Mouse (Mus musculus) CH12.LX (cell line): ENCODE results near the gene Rabgap1l. TPM values are rescaled to one million over a fixed set of nuclear protein-coding genes. Genes with fewer than 3 reads are reported as not detected.

Source experiments
- DNase-seq: peaks from one replicate; pipeline ENCODE4 v3.0.0-alpha.2; 2013; ENCODE audit errors: extremely low read depth
- H3K27ac ChIP-seq: 2 replicates; pipeline ENCODE4 v1.5.1; 2012; ENCODE audit warnings: low read depth, mild to moderate bottlenecking, control low read depth, moderate library complexity; ENCODE audit not compliant: insufficient read depth
- H3K27me3 ChIP-seq: replicated peaks from 2 replicates; pipeline ENCODE3; 2012; ENCODE audit warnings: inconsistent platforms
- H3K36me3 ChIP-seq, 2 experiments: replicated peaks in 1 of 2; 2 replicates each; pipeline versions ENCODE3 to v1.6.1; 2012; ENCODE audit warnings: inconsistent platforms in 1 of 2, low read length in 1 of 2, mild to moderate bottlenecking in 1 of 2, mixed read lengths in 1 of 2, moderate library complexity in 1 of 2; ENCODE audit not compliant: control insufficient read depth in 1 of 2, insufficient read depth in 1 of 2
- H3K4me1 ChIP-seq, 2 experiments: 2 replicates each; pipeline ENCODE4 v1.6.1; 2012; ENCODE audit warnings: inconsistent platforms in 1 of 2, moderate library complexity in 1 of 2; ENCODE audit not compliant: insufficient read depth in 2 of 2, control insufficient read depth in 1 of 2
- H3K4me2 ChIP-seq: 2 replicates; pipeline ENCODE4 v1.6.1; 2012; ENCODE audit warnings: low read depth, mild to moderate bottlenecking, control low read depth; ENCODE audit not compliant: poor library complexity, insufficient read depth, severe bottlenecking
- H3K4me3 ChIP-seq, 3 experiments: fragments of 150-350 bp in 1 of 3; sonication (generic) in 1 of 3; replicated peaks in 1 of 3; 2 replicates each; pipeline versions ENCODE3 to v1.5.1; 2011 to 2012; ENCODE audit warnings: low read depth in 2 of 3, low read length in 2 of 3, mild to moderate bottlenecking in 2 of 3, moderate library complexity in 2 of 3, control low read depth in 1 of 3, improper control_type of control experiment in 1 of 3, inconsistent platforms in 1 of 3, mixed read lengths in 1 of 3; ENCODE audit not compliant: poor library complexity in 1 of 3
- H3K79me2 ChIP-seq: replicated peaks from 2 replicates; pipeline ENCODE4 v1.6.1; 2012; ENCODE audit warnings: mild to moderate bottlenecking, moderate library complexity; ENCODE audit not compliant: control insufficient read depth, poor library complexity, insufficient read depth, severe bottlenecking; ENCODE audit errors: extremely low read depth
- H3K9ac ChIP-seq: 2 replicates; pipeline ENCODE4 v1.6.1; 2012; ENCODE audit warnings: low read depth, mild to moderate bottlenecking, control low read depth, moderate library complexity; ENCODE audit not compliant: insufficient read depth
- H3K9me3 ChIP-seq: replicated peaks from 2 replicates; pipeline ENCODE3; 2012; ENCODE audit warnings: low read length, inconsistent platforms, mixed read lengths
- BHLHE40 ChIP-seq: IDR thresholded peaks from 2 replicates; pipeline ENCODE4 v1.6.1; 2011; ENCODE audit warnings: mild to moderate bottlenecking, low read depth, low read length, improper control_type of control experiment
- ETS1 ChIP-seq: conservative IDR thresholded peaks from 2 replicates; pipeline ENCODE4 v1.6.1; 2012; ENCODE audit warnings: low read depth, mild to moderate bottlenecking, inconsistent platforms, low read length, improper control_type of control experiment, moderate library complexity
- GABPA ChIP-seq: IDR thresholded peaks from 2 replicates; pipeline ENCODE4 v1.6.1; 2012; ENCODE audit warnings: low read depth, low read length, improper control_type of control experiment, inconsistent platforms; ENCODE audit not compliant: insufficient replicate concordance
- JUN ChIP-seq: IDR thresholded peaks from 2 replicates; pipeline ENCODE4 v1.6.1; 2011; ENCODE audit warnings: low read depth, mild to moderate bottlenecking, low read length, improper control_type of control experiment, moderate library complexity; ENCODE audit not compliant: insufficient read depth
- JUND ChIP-seq: conservative IDR thresholded peaks from 2 replicates; pipeline ENCODE4 v1.6.1; 2011; ENCODE audit warnings: low read depth, low read length, improper control_type of control experiment
- MAZ ChIP-seq: IDR thresholded peaks from 2 replicates; pipeline ENCODE4 v1.6.1; 2012; ENCODE audit warnings: low read depth, mild to moderate bottlenecking, inconsistent platforms, low read length, improper control_type of control experiment, moderate library complexity
- MXI1 ChIP-seq: IDR thresholded peaks from 2 replicates; pipeline ENCODE4 v1.6.1; 2011; ENCODE audit warnings: mild to moderate bottlenecking, low read depth, low read length, improper control_type of control experiment
- NELFE ChIP-seq: IDR thresholded peaks from 2 replicates; pipeline ENCODE4 v1.6.1; 2011; ENCODE audit warnings: low read depth, low read length, improper control_type of control experiment
- POLR2A ChIP-seq: IDR thresholded peaks from 2 replicates; pipeline ENCODE4 v1.6.1; 2011; ENCODE audit warnings: low read depth, mild to moderate bottlenecking, improper control_type of control experiment, low read length
- POLR2AphosphoS2 ChIP-seq: IDR thresholded peaks from 2 replicates; pipeline ENCODE4 v1.6.1; 2011; ENCODE audit warnings: low read depth, low read length, improper control_type of control experiment
- RCOR1 ChIP-seq: conservative IDR thresholded peaks from 2 replicates; pipeline ENCODE4 v1.6.1; 2012; ENCODE audit warnings: low read depth, mild to moderate bottlenecking, inconsistent platforms, low read length, improper control_type of control experiment
- SIN3A ChIP-seq: IDR thresholded peaks from 2 replicates; pipeline ENCODE4 v1.6.1; 2012; ENCODE audit warnings: low read length, improper control_type of control experiment, inconsistent platforms
- TBP ChIP-seq: conservative IDR thresholded peaks from 2 replicates; pipeline ENCODE4 v1.6.1; 2011; ENCODE audit warnings: low read depth, low read length, improper control_type of control experiment
- UBTF ChIP-seq: IDR thresholded peaks from 2 replicates; pipeline ENCODE4 v1.6.1; 2012; ENCODE audit warnings: low read depth, mild to moderate bottlenecking, inconsistent platforms, low read length, improper control_type of control experiment, moderate library complexity
- ZNF384 ChIP-seq: IDR thresholded peaks from 2 replicates; pipeline ENCODE4 v1.6.1; 2012; ENCODE audit warnings: low read depth, low read length, improper control_type of control experiment, inconsistent platforms
- dilution Hi-C: fragments of 300-500 bp; cut with MboI; formaldehyde crosslinking; loops from 2 replicates; pipeline ENCODE4 v1.14.3; 2020; ENCODE audit warnings: low sequenced_read_pairs; ENCODE audit not compliant: extremely low pct_unique_long_range_greater_than_20kb, extremely low pct_ligation_motif_present
- in situ Hi-C: fragments of 300-500 bp; cut with MboI; formaldehyde crosslinking; loops from 3 replicates; pipeline ENCODE4 v1.14.3; 2019; ENCODE audit warnings: low sequenced_read_pairs, low pct_ligation_motif_present, low pct_unique_long_range_greater_than_20kb, mixed read lengths
- polyA plus RNA-seq: library from polyadenylated mRNA; unstranded; fragments of >175 nt; gene quantifications from 2 replicates; pipeline ENCODE4 v1.2.1, GENCODE M21; 2012; ENCODE audit warnings: low read depth; ENCODE audit not compliant: insufficient read length
- total RNA-seq, 2 experiments: library from RNA; depleted of rRNA; stranded (reverse); fragments of 300-350 nt in 1 of 2; fragments of >200 nt in 1 of 2; gene quantifications; 2 replicates each; pipeline ENCODE4 v1.2.3; 2012 to 2014

Rabgap1l gene
- total and polyA plus RNA-seq, 3 experiments: 84.0 to 109 (median 85.6) TPM

- Histone ChIP-seq H3K4me1 (peaks cover 5 to 18% of the 10 kb centered on the region in 2 experiments; a peak in 3 of 4 replicates), H3K27me3 (no peaks in the 10 kb centered on the region), H3K79me2 (no peaks in the 10 kb centered on the region), H3K27ac (no peak overlapping the region), H3K4me2 (no peak overlapping the region), H3K4me3 (no peak overlapping the region), H3K36me3 (no peaks in the 10 kb centered on the region), H3K9me3 (no peaks in the 10 kb centered on the region), H3K9ac (no peak overlapping the region)
- in situ Hi-C loops (no loop called here), dilution Hi-C loops (no loop called here)
- DNase-seq: peak; percentile 5
- TF ChIP-seq POLR2A (no peak), SIN3A (no peak), POLR2AphosphoS2 (no peak), GABPA (no peak), RCOR1 (no peak), ETS1 (no peak), JUND (no peak), UBTF (no peak)
Measured at GRCm38 (mm10) chr1:160521918-160522317, 271.1 kb downstream of the Rabgap1l start.

GRCm38 (mm10) chr1:160520665-160521064, 272.3 kb downstream of the Rabgap1l start:
- Histone ChIP-seq H3K9ac (no peak overlapping the region), H3K4me3 (no peak overlapping the region), H3K27me3 (no peaks in the 10 kb centered on the region), H3K4me2 (no peak overlapping the region; the same call in 1 of the 2 replicates), H3K4me1 (peaks cover 5 to 18% of the 10 kb centered on the region in 2 experiments; a peak in 3 of 4 replicates), H3K36me3 (peaks cover 0 to 1% of the 10 kb centered on the region in 2 experiments), H3K27ac (no peak overlapping the region), H3K79me2 (no peaks in the 10 kb centered on the region), H3K9me3 (no peaks in the 10 kb centered on the region)
- dilution Hi-C loops: no loop called here
- TF ChIP-seq BHLHE40 (peak; percentile 61), MXI1 (peak; percentile 48; the same call in 1 of the 2 replicates), JUN (no peak), MAZ (no peak), TBP (no peak)
- peak; percentile 21 for DNase-seq
- in situ Hi-C loops: no loop called here

- in situ Hi-C loops: no loop called here
- no peak overlapping the region for H3K4me2 ChIP-seq
Measured at GRCm38 (mm10) chr1:160519896-160520465, 273.0 kb downstream of the Rabgap1l start.

More at GRCm38 (mm10) chr1:160519896-160520465, 273.0 kb downstream of the Rabgap1l start:
- H3K4me1 ChIP-seq: peaks cover 5 to 18% of the 10 kb centered on the region in 2 experiments; a peak in 3 of 4 replicates
- peak; percentile 51 for DNase-seq
- H3K27me3 ChIP-seq: no peaks in the 10 kb centered on the region
- H3K79me2 ChIP-seq: no peaks in the 10 kb centered on the region
- no peak overlapping the region for H3K27ac ChIP-seq
- H3K4me3 ChIP-seq: no peak overlapping the region
- peaks cover 0 to 1% of the 10 kb centered on the region in 2 experiments for H3K36me3 ChIP-seq
- H3K9me3 ChIP-seq: no peaks in the 10 kb centered on the region
- no peak overlapping the region for H3K9ac ChIP-seq
- dilution Hi-C loops: no loop called here
- TF ChIP-seq NELFE (no peak), ZNF384 (peak; percentile 94)
